In the genomic region with DNA sequence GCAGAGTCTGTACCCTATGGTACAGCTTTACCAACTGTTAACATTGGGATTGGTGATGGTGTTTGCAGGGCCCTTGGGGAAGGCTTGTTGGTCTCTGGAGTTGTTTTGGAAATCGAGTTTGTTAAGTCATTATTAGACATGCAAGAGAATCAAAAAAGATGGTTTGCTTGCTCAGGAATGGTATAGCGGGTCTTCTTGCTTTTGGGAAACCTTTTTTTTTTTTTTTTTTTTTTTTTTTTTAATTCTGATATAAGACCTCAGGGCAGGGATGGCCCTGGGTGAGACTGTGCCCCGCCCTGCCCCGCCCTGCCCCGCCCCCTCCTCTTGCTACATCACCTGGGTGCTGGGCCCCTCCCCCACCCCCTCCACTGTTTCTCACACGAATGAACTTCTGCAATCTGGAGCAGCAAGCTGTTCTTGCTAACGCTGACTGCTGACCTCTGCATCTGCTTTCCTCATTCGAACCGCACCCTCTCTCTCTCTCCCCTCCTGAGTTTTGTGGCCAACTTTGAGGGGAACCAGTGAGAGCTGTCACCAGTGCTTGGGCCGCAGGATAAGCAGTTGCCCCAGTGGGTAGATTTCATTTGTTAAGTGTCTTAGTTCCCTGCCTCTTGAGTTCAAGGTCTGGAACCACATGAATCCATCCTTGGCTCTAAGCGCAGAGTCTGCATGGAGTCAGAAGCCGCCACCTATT, we compare ENCODE assay signal across 8 mouse cellular contexts.
DNase-seq lines count a peak whose midpoint lies in the region; ATAC-seq and TF ChIP-seq lines count a peak whose summit lies in the region.

No protein-coding gene starts in this region.

- peaks cover 34% of the 10 kb centered on the region for H3K4me1 ChIP-seq in kidney, embryonic 14.5 days (ENCODE audit: control insufficient read depth, insufficient read depth, low read length)
- H3K4me1 ChIP-seq in hindbrain, postnatal 0 days (ENCODE audit: insufficient read depth, low read length) = peaks cover 10% of the 10 kb centered on the region; the same call in 1 of the 2 replicates
- H3K4me1 ChIP-seq in forebrain, embryonic 16.5 days (replicated peaks; ENCODE audit: control insufficient read depth, insufficient read depth, low read length) = peaks cover 11% of the 10 kb centered on the region

- H3K9ac ChIP-seq in kidney, embryonic 14.5 days (ENCODE audit: low read depth, low read length) = no peak overlapping the region
- no peak overlapping the region for H3K9ac ChIP-seq in hindbrain, postnatal 0 days (replicated peaks; ENCODE audit: low read length)
- no peak overlapping the region for H3K9ac ChIP-seq in forebrain, embryonic 16.5 days (replicated peaks; ENCODE audit: low read depth, low read length)

- no peak for DNase-seq in kidney, postnatal 4 days
- peak; percentile 49 for DNase-seq in adrenal gland, postnatal 14 days
- DNase-seq in liver = peak; percentile 77
- no peak for DNase-seq in hindbrain, postnatal 0 days (ENCODE audit: low spot score)
- DNase-seq in T-cell, adult 2 months (ENCODE audit: low spot score) = no peak

- no peak for TF ChIP-seq CTCF in hindbrain, postnatal 0 days (IDR thresholded peaks at IDR 0.05; ENCODE audit: low read depth)

- no peak for ATAC-seq in kidney, embryonic 14.5 days (ENCODE audit: low FRiP score, low TSS enrichment)
- peak; percentile 60 for ATAC-seq in neutrophil, adult 5-6 weeks (ENCODE audit: extremely low read depth, insufficient number of reproducible peaks, low FRiP score, poor library complexity, severe bottlenecking)
- ATAC-seq in hindbrain, postnatal 0 days = no peak
- no peak for ATAC-seq in forebrain, embryonic 16.5 days

- no peaks in the 10 kb centered on the region for H3K36me3 ChIP-seq in kidney, embryonic 14.5 days (ENCODE audit: control insufficient read depth, insufficient read depth, low read length)
- H3K36me3 ChIP-seq in hindbrain, postnatal 0 days (ENCODE audit: insufficient read depth, low read length) = no peaks in the 10 kb centered on the region
- no peaks in the 10 kb centered on the region for H3K36me3 ChIP-seq in forebrain, embryonic 16.5 days (ENCODE audit: control insufficient read depth, insufficient read depth)

- peak overlapping the region; percentile 17; the same call in 1 of the 2 replicates for H3K4me2 ChIP-seq in kidney, embryonic 14.5 days (replicated peaks; ENCODE audit: low read depth, low read length)
- no peak overlapping the region for H3K4me2 ChIP-seq in hindbrain, postnatal 0 days (ENCODE audit: low read depth, low read length)
- H3K4me2 ChIP-seq in forebrain, embryonic 16.5 days (ENCODE audit: low read length) = no peak overlapping the region

- no peaks in the 10 kb centered on the region for H3K9me3 ChIP-seq in kidney, embryonic 14.5 days (ENCODE audit: control insufficient read depth, low read length)
- no peaks in the 10 kb centered on the region for H3K9me3 ChIP-seq in hindbrain, postnatal 0 days (ENCODE audit: low read length)
- no peaks in the 10 kb centered on the region for H3K9me3 ChIP-seq in forebrain, embryonic 16.5 days (ENCODE audit: control insufficient read depth, low read length)

- WGBS in kidney, embryonic 14.5 days = 31% methylated on average over 11 of the region's 12 CpGs
- WGBS in hindbrain, postnatal 0 days = 51% methylated on average over 11 of the region's 12 CpGs
- WGBS in forebrain, embryonic 16.5 days = 59% methylated on average over 10 of the region's 12 CpGs

- no peak overlapping the region for H3K4me3 ChIP-seq in kidney, embryonic 14.5 days (ENCODE audit: low read length)
- H3K4me3 ChIP-seq in hindbrain, postnatal 0 days (ENCODE audit: low read length) = no peak overlapping the region
- H3K4me3 ChIP-seq in forebrain, embryonic 16.5 days (replicated peaks; ENCODE audit: low read length) = no peak overlapping the region

- H3K27me3 ChIP-seq in kidney, embryonic 14.5 days (ENCODE audit: control insufficient read depth, insufficient read depth, low read length) = no peaks in the 10 kb centered on the region
- no peaks in the 10 kb centered on the region for H3K27me3 ChIP-seq in hindbrain, postnatal 0 days (ENCODE audit: insufficient read depth, low read length)
- no peaks in the 10 kb centered on the region for H3K27me3 ChIP-seq in forebrain, embryonic 16.5 days (replicated peaks; ENCODE audit: control insufficient read depth, insufficient read depth, low read length)

- 0 out of 2 replicates have a peak overlapping the region, but pooled peaks have one; percentile 30 for H3K27ac ChIP-seq in kidney, embryonic 14.5 days (ENCODE audit: low read depth, low read length)
- no peak overlapping the region for H3K27ac ChIP-seq in hindbrain, postnatal 0 days
- H3K27ac ChIP-seq in forebrain, embryonic 16.5 days (ENCODE audit: low read length) = no peak overlapping the region

Comparison
In these comparisons a context has a peak if more than half of its experiments do, and no peak if none do; other contexts are left out.
1. DNase-seq: peak in adrenal gland, postnatal 14 days (single experiment) and liver (single experiment); none in kidney, postnatal 4 days (0 of 2), hindbrain, postnatal 0 days (single experiment) and T-cell, adult 2 months (single experiment).